Mouse (Mus musculus) liver, adult 2 months (tissue): ENCODE results near the gene Atxn1l.

Experiments used
- CTCF ChIP-seq: fragments of 200-500 bp; IDR thresholded peaks from 2 replicates; pipeline ENCODE4 v1.5.1; 2011; ENCODE audit warnings: low read depth, low read length, control low read depth
- POLR2A ChIP-seq: fragments of 200-500 bp; IDR thresholded peaks from 2 replicates; pipeline ENCODE4 v1.6.1; 2011; ENCODE audit warnings: low read length, control low read depth; ENCODE audit not compliant: insufficient read depth; ENCODE audit errors: extremely low read depth

DNA sequence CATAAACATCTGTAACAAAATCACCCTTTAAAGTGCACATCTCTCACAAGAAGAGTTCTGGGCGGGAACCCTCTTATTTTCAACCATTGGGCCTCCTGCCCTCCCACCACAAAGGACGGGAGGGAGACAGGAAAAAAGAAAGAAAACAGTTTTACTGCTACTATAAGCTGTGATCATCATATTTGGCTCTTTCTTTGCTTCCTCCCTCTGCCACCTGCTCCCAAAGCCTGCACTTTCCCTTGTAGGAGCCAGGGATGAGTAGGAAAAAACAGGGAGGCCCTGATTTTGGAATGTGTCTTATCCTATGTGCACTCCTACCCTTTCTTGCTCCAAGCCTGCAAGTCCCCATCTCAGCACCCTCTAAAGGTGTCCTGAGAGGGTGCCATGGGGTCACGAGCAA is 6.5 kb downstream of the Atxn1l start:
- TF ChIP-seq POLR2A (no peak), CTCF (no peak)
